Comparison of ENCODE assay signal across 10 mouse cellular contexts in genomic region chr7:141143112-141143511, GRCm38 (mm10). TPM values are rescaled to one million over a fixed set of nuclear protein-coding genes. Genes with fewer than 3 reads are reported as not detected.
DNase-seq lines count a peak whose midpoint lies in the region; ATAC-seq and TF ChIP-seq lines count a peak whose summit lies in the region.
"Had no signal": no experiment of that assay in that cellular context is flagged by ENCODE, and none has a peak within 500 bp of the region (broad histone marks: within the 10 kb centered on the region; RNA-seq: fewer than 3 reads in every experiment).

No protein-coding gene starts in this region.

- H3K27me3 ChIP-seq in kidney, embryonic 14.5 days (ENCODE audit: control insufficient read depth, insufficient read depth, low read length): no peaks in the 10 kb centered on the region
- H3K27me3 ChIP-seq in ES-Bruce4 (ENCODE audit: control insufficient read depth, insufficient read depth, low read length, poor library complexity, severe bottlenecking): no peaks in the 10 kb centered on the region
- H3K27me3 ChIP-seq in limb, embryonic 11.5 days (ENCODE audit: control insufficient read depth, insufficient read depth, low read length): no peaks in the 10 kb centered on the region
- H3K27me3 ChIP-seq: embryonic facial prominence, embryonic 12.5 days; limb, embryonic 13.5 days had no signal

- TF ChIP-seq CTCF in ES-Bruce4 (IDR thresholded peaks at IDR 0.05; ENCODE audit: low read depth, low read length): peak; percentile 86
- TF ChIP-seq CTCF in brain, embryonic 14.5 days (IDR thresholded peaks at IDR 0.05; ENCODE audit: borderline replicate concordance, extremely low read depth, insufficient read depth, insufficient read length): peak; percentile 51; the same call in 1 of the 2 replicates

- no peak for TF ChIP-seq POLR2A in ES-Bruce4 (IDR thresholded peaks at IDR 0.05; ENCODE audit: insufficient read depth, low read length)
- TF ChIP-seq POLR2A in brain, embryonic 14.5 days (IDR thresholded peaks at IDR 0.05; ENCODE audit: borderline replicate concordance, extremely low read depth, insufficient read depth, insufficient read length, poor library complexity, severe bottlenecking): no peak

- H3K36me3 ChIP-seq in kidney, embryonic 14.5 days (ENCODE audit: control insufficient read depth, insufficient read depth, low read length): peaks cover 39% of the 10 kb centered on the region
- H3K36me3 ChIP-seq in ES-Bruce4 (ENCODE audit: control insufficient read depth, insufficient read depth, low read length, poor library complexity, severe bottlenecking): 0 out of 2 replicates have a peak, but pooled peaks cover 4% of the 10 kb centered on the region
- H3K36me3 ChIP-seq in limb, embryonic 11.5 days (ENCODE audit: control insufficient read depth, insufficient read depth, low read length): peaks cover 13% of the 10 kb centered on the region

- no peak overlapping the region for H3K9ac ChIP-seq in kidney, embryonic 14.5 days (ENCODE audit: low read depth, low read length)
- no peak overlapping the region for H3K9ac ChIP-seq in ES-Bruce4 (ENCODE audit: low read depth, poor library complexity, severe bottlenecking)
- H3K9ac ChIP-seq in limb, embryonic 11.5 days (ENCODE audit: low read length): no peak overlapping the region
- H3K9ac ChIP-seq: embryonic facial prominence, embryonic 12.5 days; limb, embryonic 13.5 days had no signal

- no peak overlapping the region for H3K4me2 ChIP-seq in kidney, embryonic 14.5 days (replicated peaks; ENCODE audit: low read depth, low read length)
- no peak overlapping the region for H3K4me2 ChIP-seq in limb, embryonic 11.5 days (ENCODE audit: low read depth, severe bottlenecking)
- H3K4me2 ChIP-seq: embryonic facial prominence, embryonic 12.5 days; limb, embryonic 13.5 days had no signal

- DNase-seq in kidney, adult 18-20 months: peak; percentile 44
- no peak for DNase-seq in brain, embryonic 14.5 days (ENCODE audit: low read depth)
- DNase-seq in limb, embryonic 11.5 days (ENCODE audit: low spot score): peak; percentile 51
- peak; percentile 59 for DNase-seq in retina, embryonic 14.5 days (ENCODE audit: low spot score)
- DNase-seq in left cerebral cortex, adult 9 months (ENCODE audit: low spot score in 2 of 2): no peak
- no peak for DNase-seq in frontal cortex, postnatal 25 days (ENCODE audit: low spot score in 2 of 2)

- no peak overlapping the region for H3K4me3 ChIP-seq in kidney, embryonic 14.5 days (ENCODE audit: low read length)
- H3K4me3 ChIP-seq in ES-Bruce4 (ENCODE audit: low read depth, low read length): no peak overlapping the region
- no peak overlapping the region for H3K4me3 ChIP-seq in limb, embryonic 11.5 days (ENCODE audit: low read depth, low read length)
- H3K4me3 ChIP-seq: embryonic facial prominence, embryonic 12.5 days; limb, embryonic 13.5 days had no signal

- H3K9me3 ChIP-seq in kidney, embryonic 14.5 days (ENCODE audit: control insufficient read depth, low read length): no peaks in the 10 kb centered on the region
- no peaks in the 10 kb centered on the region for H3K9me3 ChIP-seq in ES-Bruce4 (replicated peaks; ENCODE audit: control insufficient read depth, insufficient read depth, low read length, poor library complexity, severe bottlenecking)
- no peaks in the 10 kb centered on the region for H3K9me3 ChIP-seq in limb, embryonic 11.5 days (ENCODE audit: control insufficient read depth, low read length)
- H3K9me3 ChIP-seq: embryonic facial prominence, embryonic 12.5 days; limb, embryonic 13.5 days had no signal

- H3K4me1 ChIP-seq in kidney, embryonic 14.5 days (ENCODE audit: control insufficient read depth, insufficient read depth, low read length): no peaks in the 10 kb centered on the region
- peaks cover 5% of the 10 kb centered on the region for H3K4me1 ChIP-seq in ES-Bruce4 (ENCODE audit: control insufficient read depth, insufficient read depth, low read length)
- H3K4me1 ChIP-seq in limb, embryonic 11.5 days (ENCODE audit: control insufficient read depth, insufficient read depth, low read length): no peaks in the 10 kb centered on the region
- H3K4me1 ChIP-seq: embryonic facial prominence, embryonic 12.5 days; limb, embryonic 13.5 days had no signal

- WGBS in kidney, embryonic 14.5 days: 49% methylated on average over 5 of the region's 5 CpGs
- WGBS in limb, embryonic 11.5 days: 50% methylated on average over 5 of the region's 5 CpGs

- H3K27ac ChIP-seq in kidney, embryonic 14.5 days (ENCODE audit: low read depth, low read length): no peak overlapping the region
- H3K27ac ChIP-seq in ES-Bruce4 (ENCODE audit: insufficient read depth, low read length): no peak overlapping the region
- H3K27ac ChIP-seq in limb, embryonic 11.5 days (replicated peaks; ENCODE audit: low read depth, low read length): no peak overlapping the region
- H3K27ac ChIP-seq: embryonic facial prominence, embryonic 12.5 days; limb, embryonic 13.5 days had no signal

- TF ChIP-seq EP300 in ES-Bruce4 (IDR thresholded peaks at IDR 0.05; ENCODE audit: insufficient read depth, low read depth, low read length): 0 out of 2 replicates have a peak, but pooled peaks have one; percentile 25

- ATAC-seq in kidney, embryonic 14.5 days (ENCODE audit: low FRiP score, low TSS enrichment): no peak
- no peak for ATAC-seq in limb, embryonic 11.5 days (ENCODE audit: insufficient number of reproducible peaks, low FRiP score, low TSS enrichment, low read depth)

RNA-seq across cellular contexts. Expression of gene Ptdss2, which starts 20.9 kb away (rescaled TPM):
- polyA plus RNA-seq in kidney, embryonic 14.5 days (2014; fragmentation: Nextera tagmentation; extraction: Ambion mirVana): 58.4 and 63.1 TPM in 2 replicates
- polyA plus RNA-seq in ES-Bruce4 (2011; ENCODE audit: insufficient read depth, insufficient read length, low read depth, missing spikeins): 42.5 and 55.3 TPM in 2 replicates
- polyA plus RNA-seq in brain, embryonic 14.5 days (2012; rRNA removed): 55.3 and 57.0 TPM in 2 replicates
- 70.0 and 70.6 TPM in 2 replicates for polyA plus RNA-seq in limb, embryonic 11.5 days (2014; fragmentation: Nextera tagmentation; extraction: Ambion mirVana)

RNA-seq across cellular contexts. Expression of gene Ano9, which starts 25.5 kb away (rescaled TPM):
- 3.0 and 4.4 TPM in 2 replicates for polyA plus RNA-seq in kidney, embryonic 14.5 days (2014; fragmentation: Nextera tagmentation; extraction: Ambion mirVana)
- polyA plus RNA-seq in ES-Bruce4 (2011; ENCODE audit: insufficient read depth, insufficient read length, low read depth, missing spikeins): 19.1 and 22.1 TPM in 2 replicates
- 0.44 and 1.4 TPM in 2 replicates for polyA plus RNA-seq in brain, embryonic 14.5 days (2012; rRNA removed)
- 0.76 and 0.85 TPM in 2 replicates for polyA plus RNA-seq in limb, embryonic 11.5 days (2014; fragmentation: Nextera tagmentation; extraction: Ambion mirVana)

RNA-seq across cellular contexts. Expression of gene Rnh1, which starts 29.5 kb away (rescaled TPM):
- polyA plus RNA-seq in kidney, embryonic 14.5 days (2014; fragmentation: Nextera tagmentation; extraction: Ambion mirVana): 116 and 122 TPM in 2 replicates
- polyA plus RNA-seq in ES-Bruce4 (2011; ENCODE audit: insufficient read depth, insufficient read length, low read depth, missing spikeins): 44.8 and 48.5 TPM in 2 replicates
- polyA plus RNA-seq in brain, embryonic 14.5 days (2012; rRNA removed): 35.2 and 41.2 TPM in 2 replicates
- polyA plus RNA-seq in limb, embryonic 11.5 days (2014; fragmentation: Nextera tagmentation; extraction: Ambion mirVana): 82.9 and 88.3 TPM in 2 replicates

RNA-seq across cellular contexts. Expression of gene Sigirr, which starts 42.7 kb away (rescaled TPM):
- 9.5 and 11.7 TPM in 2 replicates for polyA plus RNA-seq in kidney, embryonic 14.5 days (2014; fragmentation: Nextera tagmentation; extraction: Ambion mirVana)
- 15.4 and 23.2 TPM in 2 replicates for polyA plus RNA-seq in ES-Bruce4 (2011; ENCODE audit: insufficient read depth, insufficient read length, low read depth, missing spikeins)
- polyA plus RNA-seq in brain, embryonic 14.5 days (2012; rRNA removed): 1.8 and 2.1 TPM in 2 replicates
- polyA plus RNA-seq in limb, embryonic 11.5 days (2014; fragmentation: Nextera tagmentation; extraction: Ambion mirVana): 1.9 and 2.8 TPM in 2 replicates

RNA-seq across cellular contexts. Expression of gene Hras, which starts 50.7 kb away (rescaled TPM):
- polyA plus RNA-seq in kidney, embryonic 14.5 days (2014; fragmentation: Nextera tagmentation; extraction: Ambion mirVana): 97.2 and 97.8 TPM in 2 replicates
- polyA plus RNA-seq in ES-Bruce4 (2011; ENCODE audit: insufficient read depth, insufficient read length, low read depth, missing spikeins): 50.5 and 51.8 TPM in 2 replicates
- polyA plus RNA-seq in brain, embryonic 14.5 days (2012; rRNA removed): 150 and 154 TPM in 2 replicates
- polyA plus RNA-seq in limb, embryonic 11.5 days (2014; fragmentation: Nextera tagmentation; extraction: Ambion mirVana): 98.7 and 99.1 TPM in 2 replicates

Comparison
In these comparisons a context has a peak if more than half of its experiments do, and no peak if none do; other contexts are left out.
1. DNase-seq: peak in kidney, adult 18-20 months (single experiment), limb, embryonic 11.5 days (single experiment) and retina, embryonic 14.5 days (single experiment); none in brain, embryonic 14.5 days (single experiment), left cerebral cortex, adult 9 months (0 of 2) and frontal cortex, postnatal 25 days (0 of 2).